Mouse (Mus musculus) MEL (cell line): ENCODE results near the gene Inpp5a.

ENCODE experiments used
- CTCF ChIP-seq, 3 experiments: IDR thresholded peaks in 2 of 3; conservative IDR thresholded peaks in 1 of 3; 2 replicates each; pipeline ENCODE4 v1.5.1; 2011 to 2012; ENCODE audit warnings: low read length in 3 of 3, low read depth in 2 of 3, mild to moderate bottlenecking in 2 of 3, improper control_type of control experiment in 1 of 3, inconsistent platforms in 1 of 3, mixed read lengths in 1 of 3, moderate library complexity in 1 of 3; ENCODE audit not compliant: control insufficient read depth in 1 of 3, insufficient read depth in 1 of 3, poor library complexity in 1 of 3, severe bottlenecking in 1 of 3
- ETS1 ChIP-seq: IDR thresholded peaks from 2 replicates; pipeline ENCODE4 v1.6.1; 2012; ENCODE audit warnings: low read depth, mild to moderate bottlenecking, inconsistent platforms, low read length, improper control_type of control experiment, moderate library complexity
- HCFC1 ChIP-seq: IDR thresholded peaks from 2 replicates; pipeline ENCODE4 v1.6.1; 2012; ENCODE audit warnings: low read depth, mild to moderate bottlenecking, inconsistent platforms, low read length, improper control_type of control experiment, moderate library complexity
- MAX ChIP-seq: IDR thresholded peaks from 2 replicates; pipeline ENCODE4 v1.6.1; 2011; ENCODE audit warnings: low read length, improper control_type of control experiment
- USF1 ChIP-seq: IDR thresholded peaks from 2 replicates; pipeline ENCODE4 v1.6.1; 2014; ENCODE audit warnings: low read depth, mild to moderate bottlenecking, inconsistent platforms, low read length, improper control_type of control experiment, moderate library complexity
- USF2 ChIP-seq, 2 experiments: IDR thresholded peaks; 2 replicates each; pipeline ENCODE4 v1.6.1; 2011 to 2012; ENCODE audit warnings: improper control_type of control experiment in 2 of 2, low read length in 2 of 2, borderline replicate concordance in 1 of 2, inconsistent platforms in 1 of 2, low read depth in 1 of 2, mild to moderate bottlenecking in 1 of 2; ENCODE audit not compliant: insufficient read depth in 1 of 2
- ZNF384 ChIP-seq: IDR thresholded peaks from 2 replicates; pipeline ENCODE4 v1.6.1; 2012; ENCODE audit warnings: low read depth, mild to moderate bottlenecking, inconsistent platforms, low read length, improper control_type of control experiment

GRCm38 (mm10) chr7:139462142-139462541 is 73.2 kb downstream of the Inpp5a start:
- no peak for TF ChIP-seq CTCF (IDR thresholded peaks at IDR 0.05 in 2 of 3, conservative IDR thresholded peaks at IDR 0.05 in 1 of 3; ENCODE audit: control insufficient read depth in 1 of 3, insufficient read depth in 1 of 3, low read depth in 2 of 3, low read length in 3 of 3, poor library complexity in 1 of 3, severe bottlenecking in 1 of 3)
- TF ChIP-seq ETS1, result no peak
- no peak for TF ChIP-seq ZNF384
- no peak for TF ChIP-seq USF2 (IDR thresholded peaks at IDR 0.05; ENCODE audit: borderline replicate concordance in 1 of 2, insufficient read depth in 1 of 2, low read depth in 1 of 2, low read length in 2 of 2)
- no peak for TF ChIP-seq USF1
- TF ChIP-seq MAX, result no peak
- no peak for TF ChIP-seq HCFC1
